16 mouse cellular contexts compared by ENCODE assay signal in genomic region chr8:115437956-115438355, GRCm38 (mm10).
"Had no signal": no experiment of that assay in that cellular context is flagged by ENCODE, and none has a peak within 500 bp of the region (broad histone marks: within the 10 kb centered on the region; RNA-seq: fewer than 3 reads in every experiment).

No protein-coding gene starts in this region.

- DNase-seq: gastrocnemius, postnatal 14 days; gastrocnemius, postnatal 36 days; heart, adult 11 months; heart, adult 2 months; heart, postnatal 14 days; heart, postnatal 36 days; kidney, adult 11 months; kidney, adult 2 months; kidney, adult 9 months; kidney, postnatal 14 days; kidney, postnatal 36 days; layer of hippocampus, adult 9-11 months; layer of hippocampus, postnatal 36 days; liver; liver, embryonic 13.5 days; liver, postnatal 0 days had no signal
